Mouse (Mus musculus) midbrain, embryonic 16.5 days (tissue): ENCODE results near the gene Rpl10a. TPM values are rescaled to one million over a fixed set of nuclear protein-coding genes. Genes with fewer than 3 reads are reported as not detected.
A peak's percentile ranks its signal among the peaks of the same experiment; 100 is the strongest.

ENCODE experiments used
- ATAC-seq: fragments of 200-750 bp; cut with Nextera tagmentation; 2 replicates; pipeline ENCODE4 v1.8.0; 2017; ENCODE audit warnings: moderate TSS enrichment
- H3K27ac ChIP-seq: fragments of 300-500 bp; sonication (generic); 2 replicates; pipeline ENCODE4 v1.5.1; 2014; ENCODE audit warnings: mild to moderate bottlenecking, low read length, mixed read lengths
- H3K27me3 ChIP-seq: fragments of 300-500 bp; sonication (generic); 2 replicates; pipeline ENCODE4 v1.6.1; 2014; ENCODE audit warnings: low read depth, low read length, mixed read lengths; ENCODE audit not compliant: control insufficient read depth, insufficient read depth
- H3K36me3 ChIP-seq: fragments of 300-500 bp; sonication (generic); 2 replicates; pipeline ENCODE4 v1.6.1; 2014; ENCODE audit warnings: mild to moderate bottlenecking, low read length, moderate library complexity, mixed read lengths; ENCODE audit not compliant: control insufficient read depth, insufficient read depth
- H3K4me1 ChIP-seq: fragments of 300-500 bp; sonication (generic); 2 replicates; pipeline ENCODE4 v1.6.1; 2014; ENCODE audit warnings: mild to moderate bottlenecking, low read length, mixed read lengths; ENCODE audit not compliant: control insufficient read depth, insufficient read depth
- H3K4me2 ChIP-seq: fragments of 300-500 bp; sonication (generic); 2 replicates; pipeline ENCODE4 v1.6.1; 2014; ENCODE audit warnings: mild to moderate bottlenecking, low read length, mixed read lengths
- H3K4me3 ChIP-seq: fragments of 300-500 bp; sonication (generic); 2 replicates; pipeline ENCODE4 v1.5.1; 2014; ENCODE audit warnings: low read depth, mild to moderate bottlenecking, low read length, moderate library complexity, mixed read lengths
- H3K9ac ChIP-seq: fragments of 300-500 bp; sonication (generic); 2 replicates; pipeline ENCODE4 v1.6.1; 2014; ENCODE audit warnings: low read depth, low read length, mixed read lengths
- H3K9me3 ChIP-seq: fragments of 300-500 bp; sonication (generic); replicated peaks from 2 replicates; pipeline ENCODE4 v1.6.1; 2014; ENCODE audit warnings: mild to moderate bottlenecking, low read length, mixed read lengths; ENCODE audit not compliant: control insufficient read depth, poor library complexity, severe bottlenecking
- WGBS: fragments of 180-500 bp; shearing (Covaris S2); extraction: QIAGEN DNeasy Blood & Tissue Kit; methylation state at CpG from one replicate; pipeline ENCODE4 v1.1.7; 2014; 5-methylcytosine and 5-hydroxymethylcytosine counted together
- polyA plus RNA-seq: library from polyadenylated mRNA; unstranded; fragments of >200 nt; fragmentation: Nextera tagmentation; extraction: Ambion mirVana; gene quantifications from 2 replicates; pipeline ENCODE4 v1.2.1, GENCODE M21; 2015

Gene Rpl10a
- polyA plus RNA-seq, 1 experiment from 2014 or later, result 312 TPM

- 82% methylated on average over 10 of the region's 10 CpGs for WGBS
- ATAC-seq, result no peak
- Histone ChIP-seq H3K27me3 (peaks cover 7% of the 10 kb centered on the region), H3K9ac (no peak overlapping the region), H3K4me1 (peaks cover 10% of the 10 kb centered on the region), H3K9me3 (no peaks in the 10 kb centered on the region), H3K27ac (no peak overlapping the region), H3K4me2 (no peak overlapping the region), H3K36me3 (no peaks in the 10 kb centered on the region), H3K4me3 (no peak overlapping the region)
Measured at GRCm38 (mm10) chr17:28347327-28347726, 19.1 kb downstream of the Rpl10a start.

- H3K27me3 ChIP-seq, result peaks cover 12% of the 10 kb centered on the region
- no peak for ATAC-seq
Measured at GRCm38 (mm10) chr17:28348211-28348610, 19.9 kb downstream of the Rpl10a start.

GRCm38 (mm10) chr17:28349264-28349880 lies 21.1 kb downstream of the Rpl10a start:
- H3K9me3 ChIP-seq, result no peaks in the 10 kb centered on the region
- 16% methylated on average over 13 of the region's 13 CpGs for WGBS
- peak overlapping the region; percentile 74 for H3K9ac ChIP-seq
- peak overlapping the region; percentile 95 for H3K4me2 ChIP-seq
- no peaks in the 10 kb centered on the region for H3K36me3 ChIP-seq
- H3K27me3 ChIP-seq, result peaks cover 12% of the 10 kb centered on the region
- ATAC-seq, result no peak
- H3K4me1 ChIP-seq, result peaks cover 10% of the 10 kb centered on the region
- H3K4me3 ChIP-seq, result peak overlapping the region; percentile 57
- no peak overlapping the region for H3K27ac ChIP-seq

More at GRCm38 (mm10) chr17:28348211-28348610, 19.9 kb downstream of the Rpl10a start:
- Histone ChIP-seq H3K9ac (no peak overlapping the region), H3K4me3 (no peak overlapping the region), H3K36me3 (no peaks in the 10 kb centered on the region), H3K27ac (no peak overlapping the region), H3K9me3 (no peaks in the 10 kb centered on the region), H3K4me2 (no peak overlapping the region), H3K4me1 (peaks cover 10% of the 10 kb centered on the region)
- WGBS, result 64% methylated on average over 6 of the region's 6 CpGs

- Histone ChIP-seq H3K27ac (0 out of 2 replicates have a peak overlapping the region, but pooled peaks have one; percentile 39), H3K4me3 (peak overlapping the region; percentile 57)
Measured at GRCm38 (mm10) chr17:28349901-28350465, 21.7 kb downstream of the Rpl10a start.

GRCm38 (mm10) chr17:28350466-28351352 lies 22.4 kb downstream of the Rpl10a start, which contains the start of gene Tead3:
Tead3 (minus strand) TSS chr17:28350817.
- ATAC-seq, result peak; percentile 73
- H3K27me3 ChIP-seq, result peaks cover 12% of the 10 kb centered on the region
- peak within 1 kb of the TSS; percentile 95 for H3K4me2 ChIP-seq
- 0 out of 2 replicates have a peak within 1 kb of the TSS, but pooled peaks have one; percentile 39 for H3K27ac ChIP-seq
- under 1% methylated on average over 58 of the region's 73 CpGs for WGBS
- peak within 1 kb of the TSS; percentile 57 for H3K4me3 ChIP-seq
- H3K9ac ChIP-seq, result peak within 1 kb of the TSS; percentile 74
- no peaks in the 10 kb centered on the region for H3K36me3 ChIP-seq
- H3K9me3 ChIP-seq, result no peaks in the 10 kb centered on the region
- peaks cover 10% of the 10 kb centered on the region for H3K4me1 ChIP-seq

More at GRCm38 (mm10) chr17:28349901-28350465, 21.7 kb downstream of the Rpl10a start:
- Histone ChIP-seq H3K9ac (peak overlapping the region; percentile 74), H3K4me2 (peak overlapping the region; percentile 95), H3K27me3 (peaks cover 12% of the 10 kb centered on the region), H3K4me1 (peaks cover 10% of the 10 kb centered on the region), H3K9me3 (no peaks in the 10 kb centered on the region), H3K36me3 (no peaks in the 10 kb centered on the region)
- WGBS, result 0% methylated on average over 42 of the region's 54 CpGs
- ATAC-seq, result 0 out of 2 replicates have a peak, but pooled peaks have one; percentile 32

- Histone ChIP-seq H3K36me3 (no peaks in the 10 kb centered on the region), H3K27me3 (peaks cover 12% of the 10 kb centered on the region), H3K4me1 (peaks cover 10% of the 10 kb centered on the region), H3K9me3 (no peaks in the 10 kb centered on the region), H3K4me2 (peak overlapping the region; percentile 95), H3K9ac (peak overlapping the region; percentile 74), H3K4me3 (peak overlapping the region; percentile 57), H3K27ac (no peak overlapping the region)
- ATAC-seq, result 0 out of 2 replicates have a peak, but pooled peaks have one; percentile 9
- 4% methylated on average over 28 of the region's 29 CpGs for WGBS
Measured at GRCm38 (mm10) chr17:28351353-28351890, 23.2 kb downstream of the Rpl10a start.

- 19% methylated on average over 11 of the region's 11 CpGs for WGBS
- no peak overlapping the region for H3K4me2 ChIP-seq
- ATAC-seq, result no peak
- no peak overlapping the region for H3K9ac ChIP-seq
- H3K27me3 ChIP-seq, result peaks cover 12% of the 10 kb centered on the region
- H3K36me3 ChIP-seq, result no peaks in the 10 kb centered on the region
- H3K27ac ChIP-seq, result no peak overlapping the region
- H3K9me3 ChIP-seq, result no peaks in the 10 kb centered on the region
- H3K4me1 ChIP-seq, result peaks cover 10% of the 10 kb centered on the region
- no peak overlapping the region for H3K4me3 ChIP-seq
Measured at GRCm38 (mm10) chr17:28352018-28352417, 23.7 kb downstream of the Rpl10a start.

GRCm38 (mm10) chr17:28355871-28356270 lies 27.6 kb downstream of the Rpl10a start:
- Histone ChIP-seq H3K9ac (no peak overlapping the region), H3K27ac (no peak overlapping the region), H3K4me2 (no peak overlapping the region), H3K27me3 (peaks cover 33% of the 10 kb centered on the region), H3K4me3 (no peak overlapping the region), H3K4me1 (peaks cover 4% of the 10 kb centered on the region; the same call in 1 of the 2 replicates), H3K36me3 (no peaks in the 10 kb centered on the region), H3K9me3 (no peaks in the 10 kb centered on the region)
- WGBS, result 83% methylated on average over 12 of the region's 12 CpGs
- no peak for ATAC-seq
